Mouse (Mus musculus): ENCODE measurements around the gene Slc13a5.

Gene Slc13a5

GRCm38 (mm10) chr11:72266960-72267560, at the start of gene Slc13a5:
TSS of gene Slc13a5 (minus strand) at chr11:72267222.
- DNase-seq (ENCODE audit: extremely low read depth, low read depth, low spot score), result no peak

DNA sequence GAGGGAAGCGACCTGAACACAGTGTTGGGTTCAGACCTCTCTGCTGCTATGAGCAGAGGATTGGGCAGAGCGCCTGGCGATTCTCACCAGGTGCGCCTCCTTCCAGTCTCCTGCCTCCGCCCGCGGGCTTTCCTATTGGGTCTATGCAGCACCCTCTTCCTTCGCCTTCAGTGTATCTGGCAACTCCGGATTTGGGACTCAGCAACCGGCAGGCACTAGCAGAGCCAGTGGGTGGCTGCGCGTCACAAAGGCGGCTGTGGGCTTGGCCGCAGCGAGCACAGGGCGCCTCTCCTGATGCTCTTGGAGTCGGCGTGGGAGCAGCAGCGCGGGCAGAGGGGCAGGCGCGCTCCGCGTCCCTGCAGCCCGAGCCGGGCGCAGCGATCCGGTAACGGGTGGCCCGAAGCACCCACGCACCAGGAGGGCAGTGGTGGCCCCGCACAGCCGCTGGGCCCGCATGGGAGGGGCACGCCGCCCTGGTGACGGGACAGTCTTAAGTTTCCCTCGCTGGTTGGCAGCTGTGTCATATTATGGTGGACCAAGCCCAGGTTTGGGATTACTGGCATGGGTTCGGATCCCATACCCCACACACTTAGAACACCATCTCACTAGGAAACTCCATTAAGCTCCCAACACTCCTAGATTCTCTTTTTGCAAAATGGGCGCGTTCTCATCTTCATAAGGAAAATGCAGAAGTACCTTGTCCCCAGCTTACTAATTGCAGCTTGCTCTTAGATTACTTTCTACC, 47.3 kb upstream of the Slc13a5 start, which contains the start of gene Fbxo39:
Gene Fbxo39 (plus strand): TSS at position 294 of the 745 bp plus-strand sequence.
- DNase-seq (ENCODE audit: extremely low read depth, low read depth, low spot score), result no peak

DNA sequence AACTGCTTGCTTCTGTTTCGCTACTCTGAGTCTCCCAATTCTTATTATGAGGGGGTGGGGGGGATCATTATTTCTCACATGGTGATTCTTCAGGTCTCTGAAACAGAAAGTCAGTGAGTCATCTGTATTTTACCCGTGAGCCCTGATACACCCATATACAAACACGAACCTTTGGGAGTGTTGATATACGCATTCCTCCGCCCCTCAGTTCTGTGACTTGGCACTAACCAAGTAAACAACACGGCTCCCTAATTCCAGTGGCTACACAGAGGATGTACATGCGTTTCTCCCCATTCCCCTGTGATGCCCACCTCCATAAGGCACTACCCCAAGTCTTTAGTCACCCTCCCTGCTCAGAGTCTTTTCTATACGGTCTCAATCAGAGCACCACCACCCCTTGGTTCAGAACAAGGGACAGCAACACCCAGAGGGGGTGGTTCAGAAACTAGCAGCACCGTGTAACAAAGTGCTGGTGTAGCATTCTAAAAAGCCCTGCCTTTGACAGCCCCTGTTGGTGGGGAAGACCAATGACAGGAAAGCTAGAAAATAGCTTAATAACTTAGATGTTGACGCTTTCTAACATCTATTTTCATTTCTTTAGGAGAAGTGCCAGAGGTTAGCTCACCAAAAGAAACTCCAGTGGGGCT, 44.5 kb upstream of the Slc13a5 start:
- DNase-seq (ENCODE audit: extremely low read depth, low read depth, low spot score), result no peak

GRCm38 (mm10) chr11:72310491-72310890, 43.5 kb upstream of the Slc13a5 start:
- no peak for DNase-seq (ENCODE audit: extremely low read depth, low read depth, low spot score)

GRCm38 (mm10) chr11:72308982-72309381, 42.0 kb upstream of the Slc13a5 start:
- DNase-seq (ENCODE audit: extremely low read depth, low read depth, low spot score), result no peak

DNA sequence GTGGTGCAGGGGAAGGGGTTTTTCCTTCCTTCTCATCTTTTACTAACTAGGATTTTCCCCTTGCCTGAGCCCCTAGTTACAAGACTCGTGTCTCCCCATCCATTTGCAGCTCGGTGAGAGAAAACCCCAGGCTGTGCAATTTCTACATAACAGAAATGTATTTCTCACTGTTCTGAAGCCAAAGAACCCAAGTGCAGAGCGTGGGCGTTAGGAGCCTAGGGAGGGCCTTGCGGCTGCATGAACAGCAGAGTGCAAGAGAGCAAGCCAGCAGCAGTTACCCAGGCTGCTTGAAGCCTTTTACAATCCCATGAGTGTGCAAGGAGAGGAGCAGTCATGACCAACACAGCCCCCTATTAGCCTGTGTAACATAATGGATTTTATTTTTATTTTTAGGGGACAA, 40.4 kb upstream of the Slc13a5 start:
- DNase-seq (ENCODE audit: extremely low read depth, low read depth, low spot score), result no peak

DNA sequence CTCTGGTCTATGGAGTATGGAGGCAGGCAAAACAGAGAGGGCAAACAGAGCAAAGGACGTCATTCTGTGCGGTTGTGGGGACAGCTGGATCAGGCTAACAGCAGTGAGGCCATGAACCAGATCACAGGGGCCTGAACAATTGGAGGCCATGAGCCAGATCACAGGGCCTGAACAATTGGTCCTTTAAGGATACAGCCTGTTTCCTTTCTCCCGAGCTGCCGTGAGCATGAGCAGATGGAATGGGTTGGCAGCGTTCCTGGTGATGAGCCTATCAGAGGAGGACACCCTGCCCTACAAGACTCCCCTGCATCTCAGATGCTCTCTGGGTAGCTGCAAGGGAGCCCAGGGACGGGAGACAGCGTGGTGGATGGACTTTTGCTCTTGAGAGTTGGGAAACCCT, 35.2 kb upstream of the Slc13a5 start:
- DNase-seq (ENCODE audit: extremely low read depth, low read depth, low spot score), result no peak

DNA sequence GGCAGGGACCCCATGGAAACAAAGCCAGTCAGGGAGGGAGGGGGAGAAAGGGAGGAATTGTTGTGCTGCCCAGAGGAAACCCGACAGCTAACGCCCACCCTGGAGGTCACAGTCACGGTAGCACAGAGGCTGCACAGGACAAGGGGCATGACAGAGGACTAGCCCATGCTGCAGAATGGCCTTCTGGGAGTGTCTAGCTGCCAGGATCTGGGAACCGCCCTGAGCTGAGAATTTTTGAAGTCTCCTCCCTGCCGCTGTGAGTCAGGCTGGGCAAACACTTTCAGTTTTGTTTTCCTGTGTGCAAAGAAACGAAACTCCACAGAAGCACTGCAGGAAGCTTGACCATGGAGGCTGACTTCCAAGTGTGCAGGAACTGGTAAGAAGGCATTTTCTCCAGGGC, 34.3 kb upstream of the Slc13a5 start, which contains the start of gene Xaf1:
Gene Xaf1 (plus strand): TSS at position 296 of the 400 bp plus-strand sequence.
- DNase-seq (ENCODE audit: extremely low read depth, low read depth, low spot score), result no peak

DNA sequence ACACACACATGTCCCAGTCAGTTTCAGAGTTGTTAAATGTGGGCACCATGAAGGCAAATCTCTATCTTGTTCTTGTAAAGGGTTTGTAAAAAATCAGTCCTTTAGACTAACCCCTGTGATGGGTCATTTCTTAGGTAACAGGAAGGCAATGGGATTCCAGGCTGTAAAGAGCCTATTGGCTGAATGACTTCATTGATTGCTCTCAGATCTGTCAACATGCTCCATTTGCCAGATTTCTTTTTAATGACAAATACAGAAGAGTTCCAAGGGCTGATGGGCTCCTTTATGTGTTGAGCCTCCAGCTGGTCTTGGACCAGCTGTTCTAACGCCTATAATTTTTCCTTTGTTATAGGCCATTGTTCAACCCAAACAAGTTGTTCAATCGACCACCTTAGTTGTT, 26.1 kb upstream of the Slc13a5 start:
- no peak for DNase-seq (ENCODE audit: extremely low read depth, low read depth, low spot score)

DNA sequence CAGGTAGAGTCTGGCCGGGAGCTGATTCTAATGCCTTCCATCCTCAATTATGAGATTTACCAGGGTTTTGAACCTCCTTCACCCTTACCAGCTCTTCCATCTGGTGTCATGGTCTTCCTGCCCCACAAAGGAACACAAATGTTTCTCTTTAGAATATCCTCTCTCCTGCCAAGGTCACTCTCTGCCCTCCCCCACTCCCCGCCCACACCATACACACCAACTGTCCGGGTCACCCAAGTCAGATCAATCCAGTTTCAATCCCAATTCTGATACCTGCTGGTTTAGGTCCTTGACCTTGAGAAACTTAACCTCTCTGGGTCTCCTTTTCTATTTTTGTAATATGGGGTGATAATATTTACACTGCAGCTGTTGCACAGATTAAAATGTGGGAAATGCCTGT, 20.5 kb upstream of the Slc13a5 start:
- no peak for DNase-seq (ENCODE audit: extremely low read depth, low read depth, low spot score)

- no peak for DNase-seq (ENCODE audit: extremely low read depth, low read depth, low spot score)
Measured at GRCm38 (mm10) chr11:72287126-72287525, 20.1 kb upstream of the Slc13a5 start.

- DNase-seq (ENCODE audit: extremely low read depth, low read depth, low spot score), result no peak
Measured at GRCm38 (mm10) chr11:72286651-72287050, 19.6 kb upstream of the Slc13a5 start.

GRCm38 (mm10) chr11:72285971-72286480, 19.0 kb upstream of the Slc13a5 start:
- no peak for DNase-seq (ENCODE audit: extremely low read depth, low read depth, low spot score)

GRCm38 (mm10) chr11:72284532-72285182, 17.6 kb upstream of the Slc13a5 start:
- DNase-seq (ENCODE audit: extremely low read depth, low read depth, low spot score), result no peak

- DNase-seq (ENCODE audit: extremely low read depth, low read depth, low spot score), result no peak
Measured at GRCm38 (mm10) chr11:72283486-72284224, 16.6 kb upstream of the Slc13a5 start.

DNA sequence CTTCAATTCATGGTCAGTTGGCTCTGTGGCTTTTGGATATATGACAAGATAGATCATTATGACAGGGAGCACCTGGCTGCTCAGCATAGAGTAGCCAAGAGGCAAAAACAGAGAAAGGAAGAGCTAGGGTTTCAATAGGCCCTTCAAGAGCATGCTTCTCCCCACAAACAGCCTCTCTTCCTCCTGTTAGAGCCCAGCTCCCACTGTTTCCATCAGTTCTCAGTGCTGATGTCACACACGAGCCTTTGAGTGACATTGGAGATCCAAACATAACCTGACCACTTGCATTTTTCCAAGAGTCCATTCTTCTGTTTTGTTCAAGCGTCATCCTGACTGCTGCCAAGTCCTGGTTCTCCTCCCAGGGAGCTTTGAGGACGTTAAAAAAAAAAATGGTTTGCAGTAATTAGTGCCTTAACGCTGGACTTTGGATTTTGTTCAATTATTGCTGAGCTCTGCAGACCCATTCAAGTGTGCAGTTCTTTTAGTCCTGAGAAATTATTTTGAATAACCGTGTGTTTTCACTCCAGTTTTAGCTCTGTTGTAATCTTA, 14.9 kb upstream of the Slc13a5 start:
- DNase-seq (ENCODE audit: extremely low read depth, low read depth, low spot score), result no peak

DNA sequence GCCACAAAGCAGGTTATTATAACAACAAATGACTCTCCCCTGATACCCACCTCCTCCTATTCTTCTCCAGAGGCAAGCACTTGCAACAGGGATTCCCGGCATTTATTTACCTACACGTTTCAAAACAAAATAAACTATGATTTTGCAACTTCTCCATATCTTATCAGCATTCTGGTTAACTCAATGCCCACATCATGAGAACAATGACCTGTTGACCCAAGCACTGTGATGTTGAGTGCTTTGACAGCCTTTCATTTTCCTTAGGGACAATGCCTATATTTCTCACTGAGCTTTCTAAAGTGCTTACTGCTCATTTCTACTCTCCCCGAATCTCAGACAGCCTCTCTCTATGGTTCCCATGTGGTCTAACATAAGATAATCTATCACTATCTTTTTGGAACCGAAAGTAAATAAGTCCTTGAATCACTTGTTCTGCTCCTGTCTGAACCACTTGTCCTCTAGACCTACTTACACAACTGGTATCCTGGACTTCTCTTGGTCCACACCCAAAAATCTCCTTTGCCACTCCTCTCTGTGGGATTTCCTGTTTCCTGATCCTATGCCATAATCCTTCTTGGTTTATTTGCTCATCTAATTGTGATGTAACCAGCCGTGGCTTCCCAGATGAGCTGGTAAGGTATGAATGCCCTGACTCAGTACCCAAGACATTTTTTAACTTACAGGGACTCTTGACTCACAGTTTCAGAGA, 14.3 kb upstream of the Slc13a5 start:
- peak; percentile 28 for DNase-seq (ENCODE audit: extremely low read depth, low read depth, low spot score)

GRCm38 (mm10) chr11:72273341-72273740, 6.3 kb upstream of the Slc13a5 start:
- DNase-seq (ENCODE audit: extremely low read depth, low read depth, low spot score), result no peak

- no peak for DNase-seq (ENCODE audit: extremely low read depth, low read depth, low spot score)
Measured at GRCm38 (mm10) chr11:72271761-72272160, 4.7 kb upstream of the Slc13a5 start.

All from fat pad, adult 2 months (tissue).